25 mouse cellular contexts compared by ENCODE assay signal in the genomic region with DNA sequence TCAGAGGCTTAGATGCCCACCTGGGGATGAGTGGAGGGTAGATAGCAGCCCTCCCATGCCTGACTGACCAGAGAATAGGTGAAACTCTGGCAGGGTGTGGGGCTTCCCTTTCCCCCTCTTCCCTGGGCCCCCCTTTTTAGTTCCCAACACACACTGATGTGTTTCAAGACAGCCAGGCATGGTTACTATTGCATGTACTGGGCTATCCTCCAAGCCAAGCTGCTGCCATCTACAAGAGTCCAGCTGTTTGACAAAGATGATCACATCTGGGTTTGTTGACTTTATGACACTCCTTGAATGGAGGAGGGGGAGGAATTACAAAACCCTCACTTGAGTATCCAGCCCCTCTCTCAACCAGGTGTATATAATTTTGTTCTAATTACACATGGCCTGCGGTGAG.
"Had no signal": no experiment of that assay in that cellular context is flagged by ENCODE, and none has a peak within 500 bp of the region (broad histone marks: within the 10 kb centered on the region; RNA-seq: fewer than 3 reads in every experiment).

No protein-coding gene starts in this region.

- H3K36me3 ChIP-seq: heart, embryonic 10.5 days; heart, embryonic 12.5 days; hindbrain, embryonic 10.5 days; hindbrain, embryonic 12.5 days; intestine, embryonic 15.5 days; limb, embryonic 13.5 days; limb, embryonic 15.5 days had no signal

- H3K27ac ChIP-seq: heart, embryonic 10.5 days; hindbrain, embryonic 10.5 days; hindbrain, embryonic 12.5 days; hindbrain, embryonic 14.5 days; intestine, embryonic 15.5 days; limb, embryonic 13.5 days; limb, embryonic 15.5 days had no signal

- ATAC-seq: forebrain, postnatal 0 days; hindbrain, embryonic 16.5 days; inflammation-experienced regulatory T-cells, adult 6 months; intestine, embryonic 15.5 days; intestine, postnatal 0 days had no signal

- H3K4me3 ChIP-seq: heart, embryonic 10.5 days; heart, embryonic 12.5 days; hindbrain, embryonic 10.5 days; hindbrain, embryonic 12.5 days; intestine, embryonic 15.5 days; limb, embryonic 13.5 days; limb, embryonic 15.5 days had no signal

- H3K27me3 ChIP-seq: hindbrain, embryonic 12.5 days; intestine, embryonic 15.5 days; limb, embryonic 13.5 days; limb, embryonic 15.5 days had no signal

- H3K9ac ChIP-seq: forebrain, postnatal 0 days; heart, embryonic 12.5 days; hindbrain, embryonic 12.5 days; hindbrain, embryonic 14.5 days; intestine, embryonic 15.5 days; limb, embryonic 13.5 days; limb, embryonic 15.5 days had no signal

- H3K4me2 ChIP-seq: heart, embryonic 12.5 days; hindbrain, embryonic 12.5 days; hindbrain, embryonic 14.5 days; intestine, embryonic 15.5 days; limb, embryonic 13.5 days; limb, embryonic 15.5 days had no signal

- H3K9me3 ChIP-seq: heart, embryonic 10.5 days; heart, embryonic 12.5 days; hindbrain, embryonic 10.5 days; hindbrain, embryonic 12.5 days; intestine, embryonic 15.5 days; limb, embryonic 13.5 days; limb, embryonic 15.5 days had no signal

- DNase-seq: forebrain, postnatal 0 days; gastrocnemius, postnatal 14 days; gastrocnemius, postnatal 36 days; heart, adult 18-20 months; heart, postnatal 10 days; heart, postnatal 4 days; kidney, adult 18-20 months; kidney, adult 8-10 months; kidney, postnatal 10 days; kidney, postnatal 25 days; kidney, postnatal 4 days; layer of hippocampus, adult 9-11 months; layer of hippocampus, postnatal 36 days; left cerebral cortex, postnatal 4 days had no signal
